In the genomic region with DNA sequence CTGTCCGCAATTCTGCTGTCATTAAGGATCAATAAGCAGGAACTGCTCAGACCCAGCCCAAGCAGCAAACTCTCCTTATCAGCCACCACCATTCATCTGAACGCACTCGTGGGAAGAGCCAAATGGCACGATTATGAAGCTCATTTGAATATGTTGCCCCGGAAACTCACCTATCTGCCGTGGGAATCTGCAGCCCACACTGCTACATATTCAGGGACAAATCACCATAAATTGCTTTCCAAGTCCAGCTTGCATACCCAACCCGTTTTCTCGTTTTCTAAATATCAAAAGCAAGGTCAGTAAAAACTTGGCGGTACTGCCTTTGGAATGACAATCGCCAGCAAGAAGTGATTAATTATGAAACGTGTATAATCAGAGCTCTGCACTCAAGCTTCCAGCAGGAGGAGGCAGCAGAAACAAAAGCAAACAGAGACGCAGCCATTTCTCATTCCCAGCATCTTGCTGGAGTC, we compare ENCODE assay signal across 10 mouse cellular contexts.
DNase-seq lines count a peak whose midpoint lies in the region; ATAC-seq and TF ChIP-seq lines count a peak whose summit lies in the region.
"Had no signal": no experiment of that assay in that cellular context is flagged by ENCODE, and none has a peak within 500 bp of the region (broad histone marks: within the 10 kb centered on the region; RNA-seq: fewer than 3 reads in every experiment).

No protein-coding gene starts in this region.

- ATAC-seq in lung, embryonic 15.5 days (ENCODE audit: borderline replicate concordance, extremely low read depth, low FRiP score, low TSS enrichment), result no peak
- ATAC-seq in forebrain, postnatal 0 days, result peak; percentile 85
- peak; percentile 75 for ATAC-seq in liver, embryonic 12.5 days
- ATAC-seq in neural tube, embryonic 15.5 days (ENCODE audit: low FRiP score), result no peak; the same call in 1 of the 2 replicates

- no peak overlapping the region for H3K4me3 ChIP-seq in lung, embryonic 15.5 days
- 0 out of 2 replicates have a peak overlapping the region, but pooled peaks have one; percentile 16 for H3K4me3 ChIP-seq in forebrain, postnatal 0 days (ENCODE audit: low read depth, low read length)
- no peak overlapping the region for H3K4me3 ChIP-seq in liver, embryonic 12.5 days
- H3K4me3 ChIP-seq in neural tube, embryonic 15.5 days (replicated peaks), result no peak overlapping the region
- H3K4me3 ChIP-seq in heart, adult 2 months, result no peak overlapping the region
- H3K4me3 ChIP-seq: limb, embryonic 13.5 days had no signal

- H3K4me1 ChIP-seq in lung, embryonic 15.5 days, result peaks cover 17% of the 10 kb centered on the region
- H3K4me1 ChIP-seq in forebrain, postnatal 0 days (ENCODE audit: insufficient read depth), result peaks cover 10% of the 10 kb centered on the region; the same call in 1 of the 2 replicates
- peaks cover 31% of the 10 kb centered on the region for H3K4me1 ChIP-seq in liver, embryonic 12.5 days
- H3K4me1 ChIP-seq in neural tube, embryonic 15.5 days, result peaks cover 36% of the 10 kb centered on the region
- H3K4me1 ChIP-seq in heart, adult 2 months (ENCODE audit: control insufficient read depth, insufficient read depth, low read length), result peaks cover 2% of the 10 kb centered on the region; the same call in 1 of the 2 replicates

- no peaks in the 10 kb centered on the region for H3K9me3 ChIP-seq in lung, embryonic 15.5 days
- no peaks in the 10 kb centered on the region for H3K9me3 ChIP-seq in forebrain, postnatal 0 days (ENCODE audit: low read length)
- H3K9me3 ChIP-seq in liver, embryonic 12.5 days (replicated peaks), result no peaks in the 10 kb centered on the region
- no peaks in the 10 kb centered on the region for H3K9me3 ChIP-seq in neural tube, embryonic 15.5 days (replicated peaks)
- H3K9me3 ChIP-seq: limb, embryonic 13.5 days had no signal

- peak; percentile 50 for TF ChIP-seq CTCF in forebrain, postnatal 0 days (IDR thresholded peaks at IDR 0.05; ENCODE audit: low read depth)
- TF ChIP-seq CTCF in heart, adult 2 months (IDR thresholded peaks at IDR 0.05), result no peak

- H3K36me3 ChIP-seq in lung, embryonic 15.5 days, result no peaks in the 10 kb centered on the region
- no peaks in the 10 kb centered on the region for H3K36me3 ChIP-seq in forebrain, postnatal 0 days (ENCODE audit: insufficient read depth)
- H3K36me3 ChIP-seq in liver, embryonic 12.5 days, result no peaks in the 10 kb centered on the region
- H3K36me3 ChIP-seq in neural tube, embryonic 15.5 days, result no peaks in the 10 kb centered on the region
- no peaks in the 10 kb centered on the region for H3K36me3 ChIP-seq in heart, adult 2 months (ENCODE audit: control insufficient read depth, insufficient read depth, low read length)
- H3K36me3 ChIP-seq: limb, embryonic 13.5 days had no signal

- no peak overlapping the region for H3K27ac ChIP-seq in lung, embryonic 15.5 days
- peak overlapping the region; percentile 76 for H3K27ac ChIP-seq in forebrain, postnatal 0 days (ENCODE audit: low read depth, low read length)
- no peak overlapping the region; the same call in 1 of the 2 replicates for H3K27ac ChIP-seq in liver, embryonic 12.5 days
- peak overlapping the region; percentile 80 for H3K27ac ChIP-seq in neural tube, embryonic 15.5 days (replicated peaks)
- no peak overlapping the region for H3K27ac ChIP-seq in heart, adult 2 months
- H3K27ac ChIP-seq: limb, embryonic 13.5 days had no signal

- H3K27me3 ChIP-seq in lung, embryonic 15.5 days, result no peaks in the 10 kb centered on the region
- H3K27me3 ChIP-seq in forebrain, postnatal 0 days (ENCODE audit: insufficient read depth, low read length), result no peaks in the 10 kb centered on the region
- no peaks in the 10 kb centered on the region for H3K27me3 ChIP-seq in liver, embryonic 12.5 days (replicated peaks)
- H3K27me3 ChIP-seq in neural tube, embryonic 15.5 days (replicated peaks), result no peaks in the 10 kb centered on the region
- H3K27me3 ChIP-seq in heart, adult 2 months (ENCODE audit: control insufficient read depth, insufficient read depth, low read length), result no peaks in the 10 kb centered on the region
- H3K27me3 ChIP-seq: limb, embryonic 13.5 days had no signal

- H3K79me2 ChIP-seq in heart, adult 2 months (replicated peaks; ENCODE audit: control insufficient read depth, insufficient read depth, low read length), result 0 out of 2 replicates have a peak, but pooled peaks cover 2% of the 10 kb centered on the region

- intact Hi-C loops in heart, adult 2 months (cut with DNase I), result no loop called here

- TF ChIP-seq POLR2A in heart, adult 2 months (IDR thresholded peaks at IDR 0.05; ENCODE audit: insufficient read depth, low read depth, low read length), result no peak

- H3K9ac ChIP-seq in lung, embryonic 15.5 days, result no peak overlapping the region
- H3K9ac ChIP-seq in forebrain, postnatal 0 days, result peak overlapping the region; percentile 33
- H3K9ac ChIP-seq in liver, embryonic 12.5 days, result no peak overlapping the region
- peak overlapping the region; percentile 32; the same call in 1 of the 2 replicates for H3K9ac ChIP-seq in neural tube, embryonic 15.5 days (replicated peaks)
- H3K9ac ChIP-seq in heart, adult 2 months (ENCODE audit: low read depth, low read length), result no peak overlapping the region
- H3K9ac ChIP-seq: limb, embryonic 13.5 days had no signal

- TF ChIP-seq EP300 in heart, adult 2 months (IDR thresholded peaks at IDR 0.05; ENCODE audit: insufficient read depth, low read depth, low read length), result no peak

- DNase-seq in lung, postnatal 10 days, result no peak
- peak; percentile 66 for DNase-seq in forebrain, postnatal 0 days
- no peak for DNase-seq in thymus, postnatal 0 days (ENCODE audit: low spot score)
- no peak for DNase-seq in heart, adult 2 months
- DNase-seq: cerebellum, adult 2 months; thymus, postnatal 4 days had no signal

- H3K4me2 ChIP-seq in lung, embryonic 15.5 days, result 0 out of 2 replicates have a peak overlapping the region, but pooled peaks have one; percentile 2
- peak overlapping the region; percentile 35 for H3K4me2 ChIP-seq in forebrain, postnatal 0 days (ENCODE audit: low read depth)
- peak overlapping the region; percentile 55 for H3K4me2 ChIP-seq in liver, embryonic 12.5 days
- H3K4me2 ChIP-seq in neural tube, embryonic 15.5 days, result peak overlapping the region; percentile 42
- H3K4me2 ChIP-seq: limb, embryonic 13.5 days had no signal

- 23% methylated on average over 12 of the region's 12 CpGs for WGBS in lung, embryonic 15.5 days
- WGBS in forebrain, postnatal 0 days, result 9% methylated on average over 12 of the region's 12 CpGs
- 27% methylated on average over 12 of the region's 12 CpGs for WGBS in liver, embryonic 12.5 days (ENCODE audit: insufficient replicate concordance)
- 13% methylated on average over 12 of the region's 12 CpGs for WGBS in neural tube, embryonic 15.5 days
- 62% methylated on average over 12 of the region's 12 CpGs for WGBS in heart, adult 2 months

Comparison
In these comparisons a context has a peak if more than half of its experiments do, and no peak if none do; other contexts are left out.
1. ATAC-seq: peak in forebrain, postnatal 0 days (single experiment) and liver, embryonic 12.5 days (single experiment); none in lung, embryonic 15.5 days (single experiment) and neural tube, embryonic 15.5 days (single experiment).
2. H3K27ac ChIP-seq: peak in forebrain, postnatal 0 days (single experiment) and neural tube, embryonic 15.5 days (single experiment); none in lung, embryonic 15.5 days (single experiment), liver, embryonic 12.5 days (single experiment) and heart, adult 2 months (single experiment).
3. H3K4me2 ChIP-seq: peak in every context shown above with its lines; median percentile 55 in liver, embryonic 12.5 days; 42 in neural tube, embryonic 15.5 days; 35 in forebrain, postnatal 0 days; 2 in lung, embryonic 15.5 days.
4. H3K9ac ChIP-seq: peak in forebrain, postnatal 0 days (single experiment) and neural tube, embryonic 15.5 days (single experiment); none in lung, embryonic 15.5 days (single experiment), liver, embryonic 12.5 days (single experiment) and heart, adult 2 months (single experiment).